Mouse (Mus musculus) CH12.LX (cell line): ENCODE measurements around the gene Srp54a. TPM values are rescaled to one million over a fixed set of nuclear protein-coding genes. Genes with fewer than 3 reads are reported as not detected.

Experiments used
- DNase-seq: peaks from one replicate; pipeline ENCODE4 v3.0.0-alpha.2; 2013; ENCODE audit errors: extremely low read depth
- H3K27ac ChIP-seq: 2 replicates; pipeline ENCODE4 v1.5.1; 2012; ENCODE audit warnings: low read depth, mild to moderate bottlenecking, control low read depth, moderate library complexity; ENCODE audit not compliant: insufficient read depth
- H3K27me3 ChIP-seq: replicated peaks from 2 replicates; pipeline ENCODE3; 2012; ENCODE audit warnings: inconsistent platforms
- H3K36me3 ChIP-seq, 2 experiments: replicated peaks in 1 of 2; 2 replicates each; pipeline versions ENCODE3 to v1.6.1; 2012; ENCODE audit warnings: inconsistent platforms in 1 of 2, low read length in 1 of 2, mild to moderate bottlenecking in 1 of 2, mixed read lengths in 1 of 2, moderate library complexity in 1 of 2; ENCODE audit not compliant: control insufficient read depth in 1 of 2, insufficient read depth in 1 of 2
- H3K4me1 ChIP-seq, 2 experiments: 2 replicates each; pipeline ENCODE4 v1.6.1; 2012; ENCODE audit warnings: inconsistent platforms in 1 of 2, moderate library complexity in 1 of 2; ENCODE audit not compliant: insufficient read depth in 2 of 2, control insufficient read depth in 1 of 2
- H3K4me2 ChIP-seq: 2 replicates; pipeline ENCODE4 v1.6.1; 2012; ENCODE audit warnings: low read depth, mild to moderate bottlenecking, control low read depth; ENCODE audit not compliant: poor library complexity, insufficient read depth, severe bottlenecking
- H3K4me3 ChIP-seq, 3 experiments: fragments of 150-350 bp in 1 of 3; sonication (generic) in 1 of 3; replicated peaks in 1 of 3; 2 replicates each; pipeline versions ENCODE3 to v1.5.1; 2011 to 2012; ENCODE audit warnings: low read depth in 2 of 3, low read length in 2 of 3, mild to moderate bottlenecking in 2 of 3, moderate library complexity in 2 of 3, control low read depth in 1 of 3, improper control_type of control experiment in 1 of 3, inconsistent platforms in 1 of 3, mixed read lengths in 1 of 3; ENCODE audit not compliant: poor library complexity in 1 of 3
- H3K79me2 ChIP-seq: replicated peaks from 2 replicates; pipeline ENCODE4 v1.6.1; 2012; ENCODE audit warnings: mild to moderate bottlenecking, moderate library complexity; ENCODE audit not compliant: control insufficient read depth, poor library complexity, insufficient read depth, severe bottlenecking; ENCODE audit errors: extremely low read depth
- H3K9ac ChIP-seq: 2 replicates; pipeline ENCODE4 v1.6.1; 2012; ENCODE audit warnings: low read depth, mild to moderate bottlenecking, control low read depth, moderate library complexity; ENCODE audit not compliant: insufficient read depth
- H3K9me3 ChIP-seq: replicated peaks from 2 replicates; pipeline ENCODE3; 2012; ENCODE audit warnings: low read length, inconsistent platforms, mixed read lengths
- BHLHE40 ChIP-seq: IDR thresholded peaks from 2 replicates; pipeline ENCODE4 v1.6.1; 2011; ENCODE audit warnings: mild to moderate bottlenecking, low read depth, low read length, improper control_type of control experiment
- CHD1 ChIP-seq: IDR thresholded peaks from 2 replicates; pipeline ENCODE4 v1.6.1; 2012; ENCODE audit warnings: low read depth, low read length, improper control_type of control experiment, inconsistent platforms
- CHD2 ChIP-seq: IDR thresholded peaks from 2 replicates; pipeline ENCODE4 v1.6.1; 2011; ENCODE audit warnings: low read length, improper control_type of control experiment
- CTCF ChIP-seq, 2 experiments: IDR thresholded peaks in 1 of 2; conservative IDR thresholded peaks in 1 of 2; 2 replicates each; pipeline ENCODE4 v1.5.1; 2011 to 2012; ENCODE audit warnings: low read depth in 2 of 2, low read length in 2 of 2, improper control_type of control experiment in 1 of 2, inconsistent platforms in 1 of 2, mild to moderate bottlenecking in 1 of 2, moderate library complexity in 1 of 2
- E2F4 ChIP-seq: IDR thresholded peaks from 2 replicates; pipeline ENCODE4 v1.6.1; 2011; ENCODE audit warnings: low read depth, low read length, improper control_type of control experiment; ENCODE audit not compliant: insufficient replicate concordance
- ETS1 ChIP-seq: conservative IDR thresholded peaks from 2 replicates; pipeline ENCODE4 v1.6.1; 2012; ENCODE audit warnings: low read depth, mild to moderate bottlenecking, inconsistent platforms, low read length, improper control_type of control experiment, moderate library complexity
- GABPA ChIP-seq: IDR thresholded peaks from 2 replicates; pipeline ENCODE4 v1.6.1; 2012; ENCODE audit warnings: low read depth, low read length, improper control_type of control experiment, inconsistent platforms; ENCODE audit not compliant: insufficient replicate concordance
- HCFC1 ChIP-seq: IDR thresholded peaks from 2 replicates; pipeline ENCODE4 v1.6.1; 2012; ENCODE audit warnings: low read depth, mild to moderate bottlenecking, inconsistent platforms, low read length, improper control_type of control experiment
- JUND ChIP-seq: conservative IDR thresholded peaks from 2 replicates; pipeline ENCODE4 v1.6.1; 2011; ENCODE audit warnings: low read depth, low read length, improper control_type of control experiment
- MAFK ChIP-seq: IDR thresholded peaks from 2 replicates; pipeline ENCODE4 v1.6.1; 2011; ENCODE audit warnings: low read length, improper control_type of control experiment; ENCODE audit not compliant: insufficient replicate concordance
- MXI1 ChIP-seq: IDR thresholded peaks from 2 replicates; pipeline ENCODE4 v1.6.1; 2011; ENCODE audit warnings: mild to moderate bottlenecking, low read depth, low read length, improper control_type of control experiment
- MYC ChIP-seq: IDR thresholded peaks from 2 replicates; pipeline ENCODE4 v1.6.1; 2011; ENCODE audit warnings: low read depth, mild to moderate bottlenecking, improper control_type of control experiment, low read length
- NELFE ChIP-seq: IDR thresholded peaks from 2 replicates; pipeline ENCODE4 v1.6.1; 2011; ENCODE audit warnings: low read depth, low read length, improper control_type of control experiment
- PAX5 ChIP-seq: IDR thresholded peaks from 2 replicates; pipeline ENCODE4 v1.6.1; 2012; ENCODE audit warnings: low read length, inconsistent platforms, mixed read lengths
- POLR2A ChIP-seq: IDR thresholded peaks from 2 replicates; pipeline ENCODE4 v1.6.1; 2011; ENCODE audit warnings: low read depth, mild to moderate bottlenecking, improper control_type of control experiment, low read length
- POLR2AphosphoS2 ChIP-seq: IDR thresholded peaks from 2 replicates; pipeline ENCODE4 v1.6.1; 2011; ENCODE audit warnings: low read depth, low read length, improper control_type of control experiment
- RCOR1 ChIP-seq: conservative IDR thresholded peaks from 2 replicates; pipeline ENCODE4 v1.6.1; 2012; ENCODE audit warnings: low read depth, mild to moderate bottlenecking, inconsistent platforms, low read length, improper control_type of control experiment
- SIN3A ChIP-seq: IDR thresholded peaks from 2 replicates; pipeline ENCODE4 v1.6.1; 2012; ENCODE audit warnings: low read length, improper control_type of control experiment, inconsistent platforms
- SMC3 ChIP-seq: IDR thresholded peaks from 2 replicates; pipeline ENCODE4 v1.6.1; 2011; ENCODE audit warnings: low read depth, low read length, improper control_type of control experiment
- USF1 ChIP-seq: IDR thresholded peaks from 2 replicates; pipeline ENCODE4 v1.6.1; 2014; ENCODE audit warnings: low read depth, mild to moderate bottlenecking, inconsistent platforms, low read length, improper control_type of control experiment
- USF2 ChIP-seq: conservative IDR thresholded peaks from 2 replicates; pipeline ENCODE4 v1.6.1; 2011; ENCODE audit warnings: low read depth, low read length, improper control_type of control experiment
- ZC3H11A ChIP-seq: IDR thresholded peaks from 2 replicates; pipeline ENCODE4 v1.6.1; 2012; ENCODE audit warnings: low read depth, mild to moderate bottlenecking, inconsistent platforms, low read length, improper control_type of control experiment
- ZKSCAN1 ChIP-seq: IDR thresholded peaks from 2 replicates; pipeline ENCODE4 v1.6.1; 2012; ENCODE audit warnings: low read depth, inconsistent platforms, low read length, improper control_type of control experiment, borderline replicate concordance
- ZMIZ1 ChIP-seq: IDR thresholded peaks from 2 replicates; pipeline ENCODE4 v1.6.1; 2012; ENCODE audit warnings: low read depth, mild to moderate bottlenecking, inconsistent platforms, low read length, improper control_type of control experiment
- dilution Hi-C: fragments of 300-500 bp; cut with MboI; formaldehyde crosslinking; loops from 2 replicates; pipeline ENCODE4 v1.14.3; 2020; ENCODE audit warnings: low sequenced_read_pairs; ENCODE audit not compliant: extremely low pct_unique_long_range_greater_than_20kb, extremely low pct_ligation_motif_present
- in situ Hi-C: fragments of 300-500 bp; cut with MboI; formaldehyde crosslinking; loops from 3 replicates; pipeline ENCODE4 v1.14.3; 2019; ENCODE audit warnings: low sequenced_read_pairs, low pct_ligation_motif_present, low pct_unique_long_range_greater_than_20kb, mixed read lengths
- polyA plus RNA-seq: library from polyadenylated mRNA; unstranded; fragments of >175 nt; gene quantifications from 2 replicates; pipeline ENCODE4 v1.2.1, GENCODE M21; 2012; ENCODE audit warnings: low read depth; ENCODE audit not compliant: insufficient read length
- total RNA-seq, 2 experiments: library from RNA; depleted of rRNA; stranded (reverse); fragments of 300-350 nt in 1 of 2; fragments of >200 nt in 1 of 2; gene quantifications; 2 replicates each; pipeline ENCODE4 v1.2.3; 2012 to 2014

Gene Srp54a
- total and polyA plus RNA-seq, 3 experiments = 70.7 to 126 (median 101) TPM

DNA sequence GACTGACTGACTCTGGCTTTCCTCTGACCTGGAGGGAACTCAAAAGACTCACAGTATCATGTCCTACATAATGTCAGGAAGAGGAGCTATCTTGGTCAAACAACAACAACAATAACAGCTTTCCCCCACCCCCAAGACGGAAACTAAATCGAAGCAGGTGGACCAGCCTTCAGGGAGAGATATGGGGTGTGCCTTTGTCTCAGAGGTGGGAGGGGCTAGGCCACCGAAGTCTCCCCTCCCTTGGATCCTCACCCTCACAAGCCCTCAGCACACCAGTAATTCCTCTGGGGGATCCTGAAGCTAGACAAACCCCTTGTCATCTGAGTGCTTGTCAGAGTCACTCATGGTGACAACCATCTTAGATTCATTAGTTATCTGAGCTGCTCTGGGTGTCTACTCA lies 20.2 kb upstream of the Srp54a start:
- in situ Hi-C loops (no loop called here), dilution Hi-C loops (no loop called here)
- no peaks in the 10 kb centered on the region for H3K27me3 ChIP-seq
- no peaks in the 10 kb centered on the region for H3K4me1 ChIP-seq
- TF ChIP-seq BHLHE40 (no peak), CHD1 (no peak), CTCF (conservative IDR thresholded peaks at IDR 0.05 in 1 of 2, IDR thresholded peaks at IDR 0.05 in 1 of 2; ENCODE audit: low read depth in 2 of 2, low read length in 2 of 2) (no peak), MAFK (no peak), ETS1 (no peak), USF1 (no peak), PAX5 (no peak), SIN3A (no peak), MXI1 (no peak), ZMIZ1 (no peak), SMC3 (no peak), POLR2AphosphoS2 (no peak), RCOR1 (no peak), JUND (no peak)
- H3K79me2 ChIP-seq = no peaks in the 10 kb centered on the region
- H3K36me3 ChIP-seq = peaks cover 14 to 50% of the 10 kb centered on the region in 2 experiments
- H3K4me3 ChIP-seq = no peak overlapping the region
- H3K9ac ChIP-seq = no peak overlapping the region
- no peak overlapping the region for H3K4me2 ChIP-seq
- no peak overlapping the region for H3K27ac ChIP-seq
- DNase-seq = no peak
- H3K9me3 ChIP-seq = no peaks in the 10 kb centered on the region

DNA sequence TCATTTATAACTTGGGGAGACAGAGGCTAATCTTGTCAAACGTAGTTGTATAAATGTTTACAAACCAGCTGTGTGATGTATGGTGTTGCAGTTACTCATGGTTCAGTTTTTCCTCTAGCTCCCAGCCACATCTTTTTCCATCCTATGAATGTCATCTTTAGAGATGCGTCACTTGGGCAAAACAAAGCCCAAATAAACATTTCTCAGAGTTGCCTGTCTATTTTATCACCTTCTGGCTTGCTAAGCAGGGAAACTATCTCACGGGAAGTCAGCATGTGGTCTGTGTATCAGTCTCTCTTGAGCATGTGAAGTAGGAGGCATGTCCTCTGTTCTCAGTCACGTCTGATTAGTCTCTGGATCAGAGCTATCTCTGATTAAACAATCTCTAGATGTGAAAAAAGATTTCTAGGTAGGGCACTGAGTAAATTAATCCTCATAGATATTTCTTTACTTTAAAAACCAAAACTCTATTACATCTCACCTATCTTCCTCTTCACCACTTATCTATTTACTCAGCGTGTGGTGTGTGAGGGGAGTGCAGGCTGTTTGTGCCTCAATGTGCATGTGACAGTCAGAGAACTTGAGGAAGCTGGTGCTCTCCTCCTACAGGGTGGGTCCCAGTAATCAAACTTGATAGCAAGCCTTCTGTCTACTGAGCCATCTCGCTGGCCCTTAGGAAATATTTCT lies 19.7 kb upstream of the Srp54a start:
- Histone ChIP-seq H3K4me1 (no peaks in the 10 kb centered on the region), H3K27ac (no peak overlapping the region), H3K36me3 (peaks cover 14 to 47% of the 10 kb centered on the region in 2 experiments), H3K79me2 (no peaks in the 10 kb centered on the region), H3K4me2 (no peak overlapping the region), H3K9me3 (no peaks in the 10 kb centered on the region), H3K4me3 (no peak overlapping the region), H3K27me3 (no peaks in the 10 kb centered on the region), H3K9ac (no peak overlapping the region)
- no peak for DNase-seq
- dilution Hi-C loops (no loop called here), in situ Hi-C loops (no loop called here)
- TF ChIP-seq GABPA (no peak), USF2 (no peak), PAX5 (no peak), RCOR1 (no peak), MYC (no peak), NELFE (no peak), CHD2 (no peak), E2F4 (no peak), ZMIZ1 (no peak), ZKSCAN1 (no peak), CTCF (conservative IDR thresholded peaks at IDR 0.05 in 1 of 2, IDR thresholded peaks at IDR 0.05 in 1 of 2; ENCODE audit: low read depth in 2 of 2, low read length in 2 of 2) (no peak), SMC3 (no peak), USF1 (no peak), HCFC1 (no peak), POLR2AphosphoS2 (no peak), POLR2A (no peak), ZC3H11A (no peak), ETS1 (no peak)
